Mouse (Mus musculus) heart, embryonic 14.5 days (tissue): Measurements from ENCODE around the gene Map7. TPM values are rescaled to one million over a fixed set of nuclear protein-coding genes. Genes with fewer than 3 reads are reported as not detected.

Experiments
- ATAC-seq: fragments of 200-750 bp; cut with Nextera tagmentation; 2 replicates; pipeline ENCODE4 v1.8.0; 2017; ENCODE audit warnings: low read depth, moderate TSS enrichment; ENCODE audit not compliant: insufficient number of reproducible peaks, insufficient read depth, low FRiP score
- H3K27ac ChIP-seq, 2 experiments: fragments of 200-500 bp in 1 of 2; fragments of 300-500 bp in 1 of 2; sonication (generic) in 1 of 2; replicated peaks in 1 of 2; 2 replicates each; pipeline ENCODE4 v1.5.1; 2012 to 2014; ENCODE audit warnings: low read depth in 2 of 2, low read length in 2 of 2, control low read depth in 1 of 2, mild to moderate bottlenecking in 1 of 2, mixed read lengths in 1 of 2; ENCODE audit not compliant: control insufficient read depth in 1 of 2, insufficient read depth in 1 of 2
- H3K27me3 ChIP-seq: fragments of 300-500 bp; sonication (generic); 2 replicates; pipeline ENCODE4 v1.6.1; 2014; ENCODE audit warnings: mild to moderate bottlenecking, low read length, control low read depth; ENCODE audit not compliant: control insufficient read depth, insufficient read depth
- H3K36me3 ChIP-seq: fragments of 300-500 bp; sonication (generic); 2 replicates; pipeline ENCODE4 v1.6.1; 2014; ENCODE audit warnings: mild to moderate bottlenecking, control low read depth, low read length, mixed read lengths; ENCODE audit not compliant: control insufficient read depth, insufficient read depth
- H3K4me1 ChIP-seq, 2 experiments: fragments of 200-500 bp in 1 of 2; fragments of 300-500 bp in 1 of 2; sonication (generic) in 1 of 2; 2 replicates each; pipeline ENCODE4 v1.6.1; 2012 to 2014; ENCODE audit warnings: low read length in 2 of 2, control low read depth in 1 of 2, mixed read lengths in 1 of 2; ENCODE audit not compliant: control insufficient read depth in 2 of 2, insufficient read depth in 2 of 2
- H3K4me2 ChIP-seq: fragments of 300-500 bp; sonication (generic); 2 replicates; pipeline ENCODE4 v1.6.1; 2014; ENCODE audit warnings: mild to moderate bottlenecking, low read length
- H3K4me3 ChIP-seq, 2 experiments: fragments of 200-500 bp in 1 of 2; fragments of 300-500 bp in 1 of 2; sonication (generic) in 1 of 2; 2 replicates each; pipeline ENCODE4 v1.5.1; 2012 to 2014; ENCODE audit warnings: low read length in 2 of 2, mild to moderate bottlenecking in 2 of 2, control low read depth in 1 of 2, low read depth in 1 of 2, moderate library complexity in 1 of 2; ENCODE audit not compliant: control insufficient read depth in 1 of 2, insufficient read depth in 1 of 2
- H3K9ac ChIP-seq: fragments of 300-500 bp; sonication (generic); 2 replicates; pipeline ENCODE4 v1.6.1; 2014; ENCODE audit warnings: mild to moderate bottlenecking, low read length
- H3K9me3 ChIP-seq: fragments of 300-500 bp; sonication (generic); 2 replicates; pipeline ENCODE4 v1.6.1; 2016; ENCODE audit warnings: low read length, control low read depth; ENCODE audit not compliant: control insufficient read depth
- whole genome bisulfite sequencing: fragments of 180-500 bp; shearing (Covaris S2); extraction: QIAGEN DNeasy Blood & Tissue Kit; methylation state at CpG from one replicate; pipeline ENCODE4 v1.1.7; 2014; 5-methylcytosine and 5-hydroxymethylcytosine counted together
- polyA plus RNA-seq: library from polyadenylated mRNA; unstranded; fragments of >200 nt; fragmentation: Nextera tagmentation; extraction: Ambion mirVana; gene quantifications from 2 replicates; pipeline ENCODE4 v1.2.1, GENCODE M21; 2014

The Map7 gene
- polyA plus RNA-seq, 1 experiment from 2014 or later: 6.6 TPM

- ATAC-seq: no peak
- H3K27me3 ChIP-seq: no peaks in the 10 kb centered on the region
- H3K9ac ChIP-seq: peak overlapping the region; percentile 68
- peaks cover 11 to 16% of the 10 kb centered on the region in 2 experiments for H3K4me1 ChIP-seq
- 13% methylated on average over 11 of the region's 11 CpGs for WGBS
- peak overlapping the region in 1 of 2 experiments; percentile 27; a peak in 2 of 4 replicates for H3K4me3 ChIP-seq
- no peaks in the 10 kb centered on the region for H3K36me3 ChIP-seq
- peak overlapping the region in 1 of 2 experiments; percentile 20; a peak in 1 of 4 replicates for H3K27ac ChIP-seq
- peak overlapping the region; percentile 63 for H3K4me2 ChIP-seq
- H3K9me3 ChIP-seq: no peaks in the 10 kb centered on the region
Measured at GRCm38 (mm10) chr10:20290467-20290883, 142.2 kb downstream of the Map7 start.

- no peaks in the 10 kb centered on the region for H3K27me3 ChIP-seq
- H3K9me3 ChIP-seq: no peaks in the 10 kb centered on the region
- WGBS: 63% methylated on average over 5 of the region's 5 CpGs
- H3K36me3 ChIP-seq: no peaks in the 10 kb centered on the region
- H3K27ac ChIP-seq: no peak overlapping the region
- no peak overlapping the region for H3K9ac ChIP-seq
- no peak for ATAC-seq
- H3K4me1 ChIP-seq: peaks cover 5 to 9% of the 10 kb centered on the region in 2 experiments
- H3K4me2 ChIP-seq: no peak overlapping the region
- H3K4me3 ChIP-seq: no peak overlapping the region
Measured at GRCm38 (mm10) chr10:20295961-20296360, 147.7 kb downstream of the Map7 start.

- peak overlapping the region; percentile 10; the same call in 1 of the 2 replicates for H3K4me2 ChIP-seq
- peak overlapping the region; percentile 93 to 98 for H3K27ac ChIP-seq
- no peaks in the 10 kb centered on the region for H3K36me3 ChIP-seq
- ATAC-seq: no peak; the same call in 1 of the 2 replicates
- H3K27me3 ChIP-seq: no peaks in the 10 kb centered on the region
- 26% methylated on average over 3 of the region's 3 CpGs for WGBS
- no peaks in the 10 kb centered on the region for H3K9me3 ChIP-seq
- no peak overlapping the region for H3K9ac ChIP-seq
- H3K4me3 ChIP-seq: no peak overlapping the region
- peaks cover 5 to 9% of the 10 kb centered on the region in 2 experiments for H3K4me1 ChIP-seq
Measured at GRCm38 (mm10) chr10:20298152-20298920, 150.1 kb downstream of the Map7 start.

GRCm38 (mm10) chr10:20299114-20299513 is 150.8 kb downstream of the Map7 start:
- peak overlapping the region in 1 of 2 experiments; percentile 93; a peak in 3 of 4 replicates for H3K27ac ChIP-seq
- 85% methylated on average over 5 of the region's 5 CpGs for WGBS
- no peaks in the 10 kb centered on the region for H3K9me3 ChIP-seq
- H3K4me3 ChIP-seq: no peak overlapping the region
- H3K4me2 ChIP-seq: no peak overlapping the region
- H3K9ac ChIP-seq: no peak overlapping the region
- ATAC-seq: no peak
- no peaks in the 10 kb centered on the region for H3K27me3 ChIP-seq
- no peaks in the 10 kb centered on the region for H3K36me3 ChIP-seq
- H3K4me1 ChIP-seq: peaks cover 5 to 9% of the 10 kb centered on the region in 2 experiments

- Histone ChIP-seq H3K4me3 (peak overlapping the region; percentile 62 to 88), H3K9me3 (no peaks in the 10 kb centered on the region), H3K36me3 (peaks cover 9% of the 10 kb centered on the region; the same call in 1 of the 2 replicates), H3K4me2 (peak overlapping the region; percentile 76), H3K27ac (peak overlapping the region; percentile 99 to 100), H3K4me1 (peaks cover 2 to 16% of the 10 kb centered on the region in 2 experiments), H3K9ac (peak overlapping the region; percentile 97), H3K27me3 (no peaks in the 10 kb centered on the region)
- no peak for ATAC-seq
- 53% methylated on average over 11 of the region's 11 CpGs for WGBS
Measured at GRCm38 (mm10) chr10:20310969-20311769, 162.9 kb downstream of the Map7 start.

- H3K4me2 ChIP-seq: peak within 1 kb of the TSS; percentile 76
- H3K27ac ChIP-seq: peak within 1 kb of the TSS; percentile 100
- no peaks in the 10 kb centered on the region for H3K27me3 ChIP-seq
- peaks cover 2 to 19% of the 10 kb centered on the region in 2 experiments for H3K4me1 ChIP-seq
- H3K9ac ChIP-seq: peak within 1 kb of the TSS; percentile 97
- WGBS: under 1% methylated on average over 84 of the region's 84 CpGs
- H3K4me3 ChIP-seq: peak within 1 kb of the TSS; percentile 88 to 93
- ATAC-seq: peak; percentile 97
- no peaks in the 10 kb centered on the region for H3K9me3 ChIP-seq
- H3K36me3 ChIP-seq: peaks cover 13% of the 10 kb centered on the region; the same call in 1 of the 2 replicates
Measured at GRCm38 (mm10) chr10:20311918-20312735, 163.9 kb downstream of the Map7 start, which contains the start of gene Bclaf1. Bclaf1 (plus strand) TSS chr10:20312469.
